Mouse (Mus musculus) midbrain, embryonic 13.5 days (tissue): ENCODE measurements around the gene Cd34. TPM values are rescaled to one million over a fixed set of nuclear protein-coding genes. Genes with fewer than 3 reads are reported as not detected.

ENCODE experiments used
- ATAC-seq: fragments of 200-750 bp; cut with Nextera tagmentation; 2 replicates; pipeline ENCODE4 v1.8.0; 2017; ENCODE audit warnings: mild to moderate bottlenecking, moderate TSS enrichment, moderate library complexity
- H3K27ac ChIP-seq: fragments of 300-500 bp; sonication (generic); 2 replicates; pipeline ENCODE4 v1.5.1; 2015; ENCODE audit warnings: inconsistent platforms, mild to moderate bottlenecking, moderate library complexity
- H3K27me3 ChIP-seq: fragments of 300-500 bp; sonication (generic); 2 replicates; pipeline ENCODE4 v1.6.1; 2015; ENCODE audit warnings: mild to moderate bottlenecking, inconsistent platforms
- H3K36me3 ChIP-seq: fragments of 300-500 bp; sonication (generic); 2 replicates; pipeline ENCODE4 v1.6.1; 2015; ENCODE audit warnings: mild to moderate bottlenecking, inconsistent platforms
- H3K4me1 ChIP-seq: fragments of 300-500 bp; sonication (generic); replicated peaks from 2 replicates; pipeline ENCODE4 v1.6.1; 2015; ENCODE audit warnings: inconsistent platforms
- H3K4me2 ChIP-seq: fragments of 300-500 bp; sonication (generic); replicated peaks from 2 replicates; pipeline ENCODE4 v1.6.1; 2015; ENCODE audit warnings: moderate library complexity, mild to moderate bottlenecking, inconsistent platforms
- H3K4me3 ChIP-seq: fragments of 300-500 bp; sonication (generic); replicated peaks from 2 replicates; pipeline ENCODE4 v1.5.1; 2015; ENCODE audit warnings: mild to moderate bottlenecking, inconsistent platforms
- H3K9ac ChIP-seq: fragments of 300-500 bp; sonication (generic); replicated peaks from 2 replicates; pipeline ENCODE4 v1.6.1; 2015; ENCODE audit warnings: mild to moderate bottlenecking, inconsistent platforms
- H3K9me3 ChIP-seq: fragments of 300-500 bp; sonication (generic); 2 replicates; pipeline ENCODE4 v1.6.1; 2016; ENCODE audit warnings: mild to moderate bottlenecking, inconsistent platforms
- WGBS: fragments of 180-500 bp; shearing (Covaris S2); methylation state at CpG from one replicate; pipeline ENCODE4 v1.1.7; 2015; 5-methylcytosine and 5-hydroxymethylcytosine counted together
- polyA plus RNA-seq: library from polyadenylated mRNA; unstranded; fragments of >200 nt; fragmentation: Nextera tagmentation; extraction: Ambion mirVana; gene quantifications from 2 replicates; pipeline ENCODE4 v1.2.1, GENCODE M21; 2015

Cd34 gene
- polyA plus RNA-seq, 1 experiment from 2014 or later = 34.0 TPM

DNA sequence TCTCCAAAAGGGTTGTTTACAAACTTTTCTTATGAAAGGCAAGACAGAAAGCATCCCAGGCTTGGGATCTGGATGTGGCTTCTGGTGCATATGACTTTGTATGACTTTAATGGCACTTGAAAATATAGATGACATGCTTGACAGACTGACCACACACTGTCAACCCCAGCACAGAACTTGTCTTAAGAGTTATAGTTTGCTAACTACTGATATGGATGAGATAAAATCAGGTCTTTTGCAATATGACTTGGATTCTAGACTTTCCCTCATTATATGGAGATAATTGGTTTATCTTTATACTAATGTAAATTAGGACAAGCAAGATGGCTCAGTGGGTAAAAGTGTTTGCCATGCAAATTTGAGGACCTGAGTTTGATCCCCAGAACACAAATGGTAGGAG lies 4.3 kb downstream of the Cd34 start:
- peaks cover 8% of the 10 kb centered on the region for H3K4me1 ChIP-seq
- no peak overlapping the region for H3K4me2 ChIP-seq
- H3K27me3 ChIP-seq = peaks cover 21% of the 10 kb centered on the region
- no peaks in the 10 kb centered on the region for H3K36me3 ChIP-seq
- no peak overlapping the region for H3K4me3 ChIP-seq
- no peak for ATAC-seq
- no peak overlapping the region for H3K9ac ChIP-seq
- no peak overlapping the region for H3K27ac ChIP-seq
- H3K9me3 ChIP-seq = no peaks in the 10 kb centered on the region

DNA sequence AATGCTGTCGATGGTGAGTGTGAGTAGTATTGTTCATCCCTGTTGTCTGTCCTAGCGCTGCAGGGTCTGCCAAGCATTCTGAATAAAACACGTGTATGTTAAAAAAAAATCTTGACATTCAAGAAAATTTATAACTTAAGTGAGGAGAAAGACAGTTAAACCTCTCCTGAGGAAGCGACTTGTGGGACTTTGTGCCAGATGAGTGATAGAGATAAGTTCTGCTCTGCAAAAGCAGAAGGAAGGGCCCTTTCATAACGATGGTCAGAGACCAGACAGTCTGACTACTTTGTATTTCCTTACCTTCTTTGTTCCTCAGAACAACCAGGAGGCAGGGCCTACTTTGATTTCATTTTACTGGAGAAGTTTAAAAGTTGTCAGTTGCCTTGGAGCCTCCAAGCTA lies 4.9 kb downstream of the Cd34 start:
- Histone ChIP-seq H3K4me2 (no peak overlapping the region), H3K4me3 (no peak overlapping the region), H3K36me3 (no peaks in the 10 kb centered on the region), H3K4me1 (peaks cover 8% of the 10 kb centered on the region), H3K9ac (no peak overlapping the region), H3K27me3 (peaks cover 17% of the 10 kb centered on the region), H3K27ac (no peak overlapping the region), H3K9me3 (no peaks in the 10 kb centered on the region)
- WGBS = 86% methylated on average over 5 of the region's 5 CpGs
- no peak for ATAC-seq

DNA sequence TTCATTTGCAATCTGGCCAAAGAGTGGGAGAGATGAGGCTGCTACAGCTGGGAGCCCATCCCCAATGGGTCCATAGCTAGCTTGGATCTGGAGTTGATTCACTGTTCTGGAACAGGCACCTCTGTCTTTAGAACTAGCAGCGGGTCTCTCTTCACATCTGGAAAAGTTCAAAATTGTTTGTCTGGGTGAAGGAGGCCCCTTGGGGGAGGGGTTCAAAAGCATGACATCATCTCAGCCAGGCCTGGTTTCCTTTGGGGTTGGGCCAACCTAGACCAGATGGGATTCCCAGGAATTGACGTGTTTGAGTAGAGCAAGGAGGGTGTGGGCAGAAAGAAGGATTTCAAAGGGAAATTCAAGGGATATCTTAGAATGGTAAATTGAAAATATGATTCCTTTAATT lies 6.8 kb downstream of the Cd34 start:
- no peak for ATAC-seq
- WGBS = 82% methylated on average over 2 of the region's 2 CpGs

DNA sequence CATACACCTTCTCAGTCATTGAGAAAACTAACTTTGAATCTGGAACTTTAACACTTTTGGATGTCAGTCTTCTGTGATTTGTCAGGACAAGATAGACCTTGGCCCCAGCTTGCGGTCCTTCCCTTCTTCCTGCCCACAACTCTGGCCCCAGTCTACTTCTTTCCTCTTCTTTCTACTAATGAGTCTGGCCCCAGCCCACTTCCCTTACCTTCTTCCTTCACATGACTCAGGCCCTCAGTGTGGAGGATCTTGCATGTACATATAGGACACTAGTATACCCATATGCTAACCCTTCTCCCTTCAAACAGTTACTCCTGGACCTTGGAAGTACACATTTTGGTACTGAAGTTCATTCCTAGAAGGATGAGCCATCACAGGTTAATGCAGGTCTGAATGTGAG lies 7.8 kb downstream of the Cd34 start:
- no peak overlapping the region for H3K4me2 ChIP-seq
- no peaks in the 10 kb centered on the region for H3K9me3 ChIP-seq
- WGBS = 95% methylated on average over 1 of the region's 1 CpGs
- H3K27me3 ChIP-seq = no peaks in the 10 kb centered on the region
- H3K27ac ChIP-seq = no peak overlapping the region
- no peak for ATAC-seq
- no peak overlapping the region for H3K9ac ChIP-seq
- no peak overlapping the region for H3K4me3 ChIP-seq
- no peaks in the 10 kb centered on the region for H3K36me3 ChIP-seq
- no peaks in the 10 kb centered on the region for H3K4me1 ChIP-seq

More for the DNA sequence above, 6.8 kb downstream of the Cd34 start:
- no peak overlapping the region for H3K4me2 ChIP-seq
- H3K4me1 ChIP-seq = no peaks in the 10 kb centered on the region
- H3K4me3 ChIP-seq = no peak overlapping the region
- H3K9me3 ChIP-seq = no peaks in the 10 kb centered on the region
- no peaks in the 10 kb centered on the region for H3K27me3 ChIP-seq
- H3K27ac ChIP-seq = no peak overlapping the region
- no peak overlapping the region for H3K9ac ChIP-seq
- no peaks in the 10 kb centered on the region for H3K36me3 ChIP-seq

DNA sequence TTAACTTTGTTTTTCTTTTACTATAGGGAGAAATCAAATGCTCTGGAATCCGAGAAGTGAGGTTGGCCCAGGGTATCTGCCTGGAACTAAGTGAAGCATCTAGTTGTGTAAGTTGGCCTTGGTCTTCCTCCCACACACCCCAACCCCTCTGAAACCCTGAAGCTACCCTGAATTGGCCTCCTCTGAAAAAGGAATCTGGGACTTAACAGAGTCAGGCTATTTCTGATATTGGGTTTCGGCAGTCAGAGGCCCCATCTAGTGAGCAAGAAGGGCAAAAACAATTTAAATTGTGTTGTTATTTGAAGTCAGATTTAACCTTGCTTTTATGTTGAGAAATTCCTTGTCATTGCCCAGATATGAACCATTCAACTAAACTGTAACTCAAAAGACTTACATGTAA lies 12.3 kb downstream of the Cd34 start:
- H3K9me3 ChIP-seq = no peaks in the 10 kb centered on the region
- 74% methylated on average over 2 of the region's 2 CpGs for WGBS
- no peaks in the 10 kb centered on the region for H3K36me3 ChIP-seq
- no peak for ATAC-seq
- H3K27me3 ChIP-seq = no peaks in the 10 kb centered on the region
- H3K27ac ChIP-seq = no peak overlapping the region
- H3K4me3 ChIP-seq = no peak overlapping the region
- no peaks in the 10 kb centered on the region for H3K4me1 ChIP-seq
- H3K9ac ChIP-seq = no peak overlapping the region
- no peak overlapping the region for H3K4me2 ChIP-seq

DNA sequence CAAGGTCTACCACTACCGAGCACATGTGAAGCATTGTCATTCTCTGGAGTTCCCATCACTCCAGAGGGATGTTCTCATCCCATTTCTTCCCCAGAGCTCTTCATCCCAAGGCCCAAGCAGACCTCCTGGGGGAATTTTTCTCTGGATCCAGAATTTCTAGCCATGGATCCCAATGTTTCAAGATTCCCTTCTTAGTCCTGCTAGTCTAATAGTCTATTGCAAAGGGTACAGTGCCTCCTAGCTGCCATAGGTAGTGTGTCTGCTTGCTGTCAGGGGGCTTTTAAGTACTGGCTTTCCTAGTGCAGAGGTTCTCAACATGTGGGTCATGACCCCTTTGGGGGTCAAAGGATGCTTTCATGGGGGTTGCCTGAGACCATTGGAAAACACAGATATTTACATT lies 14.3 kb downstream of the Cd34 start:
- 92% methylated on average over 1 of the region's 1 CpGs for WGBS
- no peak overlapping the region for H3K9ac ChIP-seq

DNA sequence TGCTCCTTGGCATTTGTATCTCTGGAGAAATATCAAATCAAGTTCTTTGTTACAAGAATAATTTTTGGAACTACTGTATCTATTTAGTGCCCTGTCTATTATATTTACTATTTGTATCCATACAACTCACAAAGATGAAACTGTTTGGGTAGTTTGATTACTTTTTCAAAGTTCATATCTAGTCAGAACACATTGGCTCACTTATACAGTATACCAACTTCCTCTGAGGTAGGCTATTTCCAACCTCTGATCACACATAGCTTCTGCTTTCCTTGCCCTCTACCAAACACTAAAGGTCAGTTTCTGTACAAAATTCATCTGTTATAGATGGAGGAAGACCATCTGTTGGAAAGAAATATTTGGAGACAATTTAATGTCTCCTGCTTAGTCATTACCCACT lies 16.1 kb downstream of the Cd34 start:
- no peak overlapping the region for H3K4me2 ChIP-seq
- no peak overlapping the region for H3K27ac ChIP-seq
- no peaks in the 10 kb centered on the region for H3K27me3 ChIP-seq
- no peaks in the 10 kb centered on the region for H3K4me1 ChIP-seq
- no peak overlapping the region for H3K4me3 ChIP-seq
- no peaks in the 10 kb centered on the region for H3K36me3 ChIP-seq
- no peak overlapping the region for H3K9ac ChIP-seq
- no peaks in the 10 kb centered on the region for H3K9me3 ChIP-seq
- no peak for ATAC-seq

More for the DNA sequence above, 14.3 kb downstream of the Cd34 start:
- no peaks in the 10 kb centered on the region for H3K27me3 ChIP-seq
- no peaks in the 10 kb centered on the region for H3K36me3 ChIP-seq
- no peak overlapping the region for H3K4me3 ChIP-seq
- no peaks in the 10 kb centered on the region for H3K4me1 ChIP-seq
- H3K4me2 ChIP-seq = no peak overlapping the region
- no peak overlapping the region for H3K27ac ChIP-seq
- no peak for ATAC-seq
- H3K9me3 ChIP-seq = no peaks in the 10 kb centered on the region

DNA sequence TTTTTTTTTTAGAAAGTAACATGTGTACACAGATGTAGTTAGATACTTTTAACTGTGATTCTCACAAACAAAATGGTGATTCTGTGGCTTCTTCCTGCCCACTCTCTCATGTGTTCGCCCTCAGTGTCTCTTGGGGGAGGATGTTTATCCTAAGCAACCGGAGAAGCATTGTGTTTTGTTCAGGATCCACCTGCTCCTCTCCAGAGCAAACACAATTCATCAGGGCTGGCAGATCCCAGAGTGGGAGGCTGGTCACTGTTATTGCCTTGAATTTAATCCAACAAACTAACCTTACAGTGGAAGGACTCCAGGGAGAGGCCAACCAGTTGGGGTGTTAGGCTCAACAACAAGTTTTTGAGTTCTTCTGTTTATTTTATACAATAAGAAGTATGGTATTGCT lies 17.1 kb downstream of the Cd34 start:
- Histone ChIP-seq H3K36me3 (no peaks in the 10 kb centered on the region), H3K4me1 (no peaks in the 10 kb centered on the region), H3K9me3 (no peaks in the 10 kb centered on the region), H3K9ac (no peak overlapping the region), H3K27ac (no peak overlapping the region), H3K4me3 (no peak overlapping the region), H3K4me2 (no peak overlapping the region), H3K27me3 (no peaks in the 10 kb centered on the region)
- no peak for ATAC-seq
- WGBS = 58% methylated on average over 2 of the region's 2 CpGs

DNA sequence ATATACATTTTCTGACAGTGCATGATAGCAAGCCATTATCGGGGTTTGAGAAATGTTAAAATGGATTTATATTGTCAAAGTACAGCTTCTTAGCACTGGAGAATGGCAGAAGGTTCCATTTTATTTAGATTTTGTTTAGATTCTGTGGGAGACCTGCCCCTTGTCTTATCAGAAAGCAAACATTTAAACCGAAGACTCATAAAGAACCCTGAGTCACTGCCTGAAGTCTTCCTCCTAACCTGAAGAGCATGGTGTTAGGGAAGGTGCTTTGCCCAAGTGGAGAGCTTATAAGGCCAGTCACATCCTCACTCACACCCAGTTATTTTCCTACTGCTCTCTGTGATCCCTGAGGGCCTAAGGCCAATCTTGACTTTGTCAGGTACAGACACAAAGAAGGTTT lies 18.4 kb downstream of the Cd34 start:
- Histone ChIP-seq H3K9me3 (no peaks in the 10 kb centered on the region), H3K27me3 (no peaks in the 10 kb centered on the region), H3K9ac (no peak overlapping the region), H3K4me3 (no peak overlapping the region), H3K36me3 (no peaks in the 10 kb centered on the region), H3K4me1 (no peaks in the 10 kb centered on the region), H3K4me2 (no peak overlapping the region), H3K27ac (no peak overlapping the region)
- WGBS = 94% methylated on average over 2 of the region's 2 CpGs
- no peak for ATAC-seq

DNA sequence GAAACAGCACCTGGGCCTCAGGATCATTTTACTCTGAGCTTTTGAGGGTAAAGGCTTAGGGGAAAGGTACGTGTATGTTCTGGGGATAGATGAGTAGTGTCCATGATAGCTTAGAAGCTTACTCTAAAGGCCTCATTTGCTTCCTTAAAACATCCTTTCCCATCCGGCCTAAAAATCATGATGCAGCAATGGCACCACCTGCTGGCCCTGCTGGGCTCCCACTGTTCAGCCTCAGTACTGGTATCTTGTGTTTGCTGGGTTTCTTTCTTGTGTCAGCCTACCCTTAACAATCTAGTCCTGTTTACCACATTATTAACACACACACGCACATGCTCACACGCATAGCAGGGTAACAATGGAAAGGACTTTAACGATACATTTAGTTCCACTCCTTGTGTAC lies 23.6 kb downstream of the Cd34 start:
- no peaks in the 10 kb centered on the region for H3K9me3 ChIP-seq
- H3K9ac ChIP-seq = no peak overlapping the region
- peak; percentile 72 for ATAC-seq
- 35% methylated on average over 5 of the region's 5 CpGs for WGBS
- H3K27me3 ChIP-seq = no peaks in the 10 kb centered on the region
- H3K36me3 ChIP-seq = no peaks in the 10 kb centered on the region
- H3K4me3 ChIP-seq = no peak overlapping the region
- no peak overlapping the region for H3K27ac ChIP-seq
- H3K4me2 ChIP-seq = no peak overlapping the region
- H3K4me1 ChIP-seq = no peaks in the 10 kb centered on the region

DNA sequence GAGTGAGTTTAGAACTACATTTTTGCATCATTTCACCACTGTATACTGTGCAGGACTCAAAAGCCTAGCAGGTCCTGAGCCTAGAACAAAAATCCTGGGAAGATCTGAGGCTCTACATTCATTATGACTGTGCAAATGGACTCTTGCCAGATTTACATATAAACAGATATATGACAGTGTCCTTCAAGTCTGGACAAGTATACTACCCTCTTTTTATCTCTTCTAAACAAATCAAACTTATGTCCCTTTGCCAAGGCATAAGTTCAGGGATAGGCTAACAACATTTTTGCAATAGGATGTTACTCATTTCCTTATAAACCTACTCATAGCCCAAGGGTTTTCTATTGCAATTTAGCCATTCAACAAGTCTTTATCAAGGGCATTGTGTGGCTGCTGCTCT lies 24.1 kb downstream of the Cd34 start:
- Histone ChIP-seq H3K27ac (no peak overlapping the region), H3K9ac (no peak overlapping the region), H3K36me3 (no peaks in the 10 kb centered on the region), H3K4me2 (no peak overlapping the region), H3K4me3 (no peak overlapping the region), H3K9me3 (no peaks in the 10 kb centered on the region), H3K4me1 (no peaks in the 10 kb centered on the region), H3K27me3 (no peaks in the 10 kb centered on the region)
- ATAC-seq = no peak

DNA sequence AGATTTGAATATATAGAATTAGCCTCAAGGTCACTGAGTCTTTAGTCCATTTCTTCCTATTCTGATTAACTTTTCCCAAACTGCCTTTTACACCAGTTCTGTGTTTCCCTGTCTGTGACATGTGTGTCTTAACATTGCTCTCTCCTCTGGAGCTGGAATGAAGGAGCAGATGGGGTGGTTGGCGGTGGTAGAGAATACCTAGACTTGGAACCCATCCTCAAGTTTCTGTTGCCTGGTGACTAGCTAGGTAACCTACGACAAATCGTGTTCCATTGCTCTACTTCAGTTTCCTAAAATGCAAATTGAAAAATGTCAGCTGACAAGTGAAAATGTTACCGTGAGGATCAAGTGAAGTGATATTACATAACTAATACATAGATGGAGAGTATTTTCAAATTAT lies 33.4 kb downstream of the Cd34 start:
- H3K9me3 ChIP-seq = no peaks in the 10 kb centered on the region
- H3K27me3 ChIP-seq = peaks cover 5% of the 10 kb centered on the region; the same call in 1 of the 2 replicates
- H3K4me3 ChIP-seq = no peak overlapping the region
- H3K36me3 ChIP-seq = no peaks in the 10 kb centered on the region
- peaks cover 7% of the 10 kb centered on the region for H3K4me1 ChIP-seq
- no peak overlapping the region for H3K4me2 ChIP-seq
- WGBS = 92% methylated on average over 4 of the region's 4 CpGs
- H3K9ac ChIP-seq = no peak overlapping the region
- no peak overlapping the region for H3K27ac ChIP-seq
- no peak for ATAC-seq

DNA sequence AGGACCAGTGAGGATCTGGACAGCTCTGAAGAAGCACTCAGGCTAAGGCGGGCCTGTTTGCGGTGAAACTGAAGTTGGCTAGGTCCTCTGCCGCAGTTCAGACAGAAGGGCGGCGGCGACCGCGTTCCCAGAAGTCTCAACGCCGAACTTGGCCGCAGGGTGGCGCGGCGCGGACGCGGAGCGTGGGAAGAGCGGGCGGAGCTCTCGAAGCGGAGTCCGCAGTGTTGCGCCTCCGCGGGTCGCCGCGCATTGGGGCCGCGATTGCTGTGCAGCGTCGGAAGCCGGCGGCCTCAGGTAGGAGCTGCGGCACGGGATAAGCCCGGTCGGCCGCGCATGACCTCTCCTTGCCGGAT lies 37.5 kb downstream of the Cd34 start:
- peak overlapping the region; percentile 96 for H3K4me2 ChIP-seq
- ATAC-seq = peak; percentile 92
- H3K36me3 ChIP-seq = no peaks in the 10 kb centered on the region
- H3K9ac ChIP-seq = peak overlapping the region; percentile 86
- peaks cover 8% of the 10 kb centered on the region; the same call in 1 of the 2 replicates for H3K27me3 ChIP-seq
- H3K4me1 ChIP-seq = peaks cover 25% of the 10 kb centered on the region
- peak overlapping the region; percentile 80 for H3K4me3 ChIP-seq
- under 1% methylated on average over 42 of the region's 42 CpGs for WGBS
- peak overlapping the region; percentile 84 for H3K27ac ChIP-seq
- H3K9me3 ChIP-seq = no peaks in the 10 kb centered on the region
